Mouse (Mus musculus): ENCODE measurements around the gene Slc3a2. TPM values are rescaled to one million over a fixed set of nuclear protein-coding genes. Genes with fewer than 3 reads are reported as not detected.
A peak's percentile ranks its signal among the peaks of the same experiment; 100 is the strongest.
"Not testable (repeated sequence)": the region's sequence is repeated elsewhere in the genome, so short reads cannot be mapped to it uniquely, and the experiment has no call there.

Gene Slc3a2
- 100 to 1,000 TPM; 202 to 548 TPM for total RNA-seq (2021)
- 162 and 192 TPM in 2 replicates for polyA plus RNA-seq (2012; rRNA removed)
- long read RNA-seq, transcript Slc3a2-202 (10 exons, 2,813 nt): minor isoform, 27 of 215 reads
- long read RNA-seq, transcript Slc3a2-201 (9 exons, 1,819 nt): major isoform, 178 of 215 reads
- long read RNA-seq, partial matches to known transcripts: 2 of 215 reads
- long read RNA-seq, other reads (novel, unspliced or antisense): 7 of 215 reads

- peak; percentile 98 for DNase-seq
These were observed at the start of gene Slc3a2 for GRCm38 (mm10) chr19:8722907-8723573. Gene Slc3a2, minus strand, starts transcription at chr19:8723369.

GRCm38 (mm10) chr19:8770567-8771270, 47.5 kb upstream of the Slc3a2 start, which contains the start of gene Tmem223:
Gene Tmem223, plus strand, starts transcription at chr19:8770996.
- DNase-seq: peak; percentile 88

- no peak for DNase-seq
These were observed 42.4 kb upstream of the Slc3a2 start for GRCm38 (mm10) chr19:8765562-8765961.

GRCm38 (mm10) chr19:8763276-8763675, 40.1 kb upstream of the Slc3a2 start:
- DNase-seq: no peak

GRCm38 (mm10) chr19:8760757-8761156, 37.6 kb upstream of the Slc3a2 start:
- no peak for DNase-seq

GRCm38 (mm10) chr19:8758899-8759298, 35.7 kb upstream of the Slc3a2 start:
- DNase-seq: no peak

GRCm38 (mm10) chr19:8757471-8757998, 34.4 kb upstream of the Slc3a2 start:
- no peak for DNase-seq

GRCm38 (mm10) chr19:8756635-8757387, 33.6 kb upstream of the Slc3a2 start, which contains the start of gene Nxf1:
Gene Nxf1, plus strand, starts transcription at chr19:8757073.
- peak; percentile 95 for DNase-seq

- DNase-seq: no peak
These were observed 32.5 kb upstream of the Slc3a2 start for GRCm38 (mm10) chr19:8755652-8756051.

- no peak for DNase-seq
These were observed 24.2 kb upstream of the Slc3a2 start for GRCm38 (mm10) chr19:8747368-8747767.

GRCm38 (mm10) chr19:8745382-8745781, 22.2 kb upstream of the Slc3a2 start:
- no peak for DNase-seq

GRCm38 (mm10) chr19:8742176-8742575, 19.0 kb upstream of the Slc3a2 start:
- DNase-seq: no peak

GRCm38 (mm10) chr19:8741243-8741869, 18.2 kb upstream of the Slc3a2 start, which contains the start of gene Stx5a:
Gene Stx5a, plus strand, starts transcription at chr19:8741413.
- DNase-seq: peak; percentile 96

- no peak for DNase-seq
These were observed 17.4 kb upstream of the Slc3a2 start, which contains the start of gene 1700092M07Rik for GRCm38 (mm10) chr19:8740603-8741002. Gene 1700092M07Rik, plus strand, starts transcription at chr19:8740718.

- no peak for DNase-seq
These were observed 16.5 kb upstream of the Slc3a2 start for GRCm38 (mm10) chr19:8739646-8740045.

GRCm38 (mm10) chr19:8738911-8739310, 15.7 kb upstream of the Slc3a2 start:
- no peak for DNase-seq

GRCm38 (mm10) chr19:8736160-8736467, 12.9 kb upstream of the Slc3a2 start:
- DNase-seq: no peak

GRCm38 (mm10) chr19:8735389-8736159, 12.4 kb upstream of the Slc3a2 start, which contains the start of gene Wdr74:
Gene Wdr74, plus strand, starts transcription at chr19:8735827.
- DNase-seq: peak; percentile 94

GRCm38 (mm10) chr19:8734334-8734733, 11.2 kb upstream of the Slc3a2 start:
- DNase-seq: no peak

- DNase-seq: not testable (repeated sequence)
These were observed 5.3 kb upstream of the Slc3a2 start for GRCm38 (mm10) chr19:8728335-8729099.

Data from adrenal gland, adult 2 months (tissue).